Mouse (Mus musculus) heart, postnatal 0 days (tissue): ENCODE results near the gene Rfx5.

Source experiments
- CTCF ChIP-seq: IDR thresholded peaks from 2 replicates; pipeline ENCODE4 v1.5.1; 2016; ENCODE audit warnings: antibody characterized with exemption, control low read depth, low read depth
- EP300 ChIP-seq: IDR thresholded peaks from 2 replicates; pipeline ENCODE4 v1.6.1; 2016; ENCODE audit warnings: antibody characterized with exemption, low read depth

DNA sequence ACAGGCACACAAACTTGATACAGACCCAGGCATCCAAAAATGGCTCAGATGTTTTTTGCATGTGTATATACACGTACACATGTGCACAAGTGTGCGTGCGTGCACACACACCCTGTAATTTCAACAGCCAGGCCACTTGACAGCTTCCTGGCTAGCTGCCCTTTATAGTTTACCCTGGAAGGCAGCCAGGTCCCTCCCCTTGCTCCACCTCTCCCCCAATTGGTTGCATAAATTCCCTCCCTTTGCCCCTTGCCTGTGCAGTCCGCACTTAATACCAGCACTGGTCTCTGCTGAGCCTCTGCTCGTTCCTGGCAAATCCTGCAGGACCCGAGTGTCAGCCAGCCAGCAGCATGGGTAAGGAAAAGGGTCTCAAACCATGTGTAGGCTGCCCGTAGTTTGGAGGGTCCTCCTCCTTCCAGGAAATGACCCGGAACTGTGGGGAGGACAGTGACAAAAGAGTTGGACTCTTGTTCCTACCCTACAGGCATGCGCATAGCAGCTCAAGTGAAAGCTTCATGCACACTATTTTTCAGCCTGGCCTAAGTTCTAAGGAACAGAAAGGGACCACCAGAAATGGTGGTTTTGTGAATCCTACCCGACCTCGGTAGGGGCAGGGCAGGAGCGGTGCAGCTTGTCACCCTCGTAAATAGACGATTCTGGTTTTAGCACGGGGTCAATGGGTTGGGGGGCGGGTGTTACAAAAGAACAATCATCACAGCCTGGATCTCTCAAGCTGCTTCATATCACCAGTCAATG lies 20.9 kb upstream of the Rfx5 start, which contains the start of gene Selenbp1:
- no peak for TF ChIP-seq CTCF
- TF ChIP-seq EP300, result peak; percentile 90
